Mouse (Mus musculus) liver, embryonic 11.5 days (tissue): Measurements from ENCODE around the gene Kalrn. TPM values are rescaled to one million over a fixed set of nuclear protein-coding genes. Genes with fewer than 3 reads are reported as not detected.
"Not testable (repeated sequence)": the region's sequence is repeated elsewhere in the genome, so short reads cannot be mapped to it uniquely, and the experiment has no call there.

Experiments used
- ATAC-seq: fragments of 200-750 bp; cut with Nextera tagmentation; replicated peaks from 2 replicates; pipeline ENCODE4 v1.8.0; 2017; ENCODE audit warnings: moderate number of reproducible peaks, mild to moderate bottlenecking, moderate TSS enrichment, moderate library complexity; ENCODE audit not compliant: low FRiP score
- DNase-seq: peaks from one replicate; pipeline ENCODE4 v3.0.0-alpha.2; 2017; ENCODE audit warnings: low spot score
- H3K27ac ChIP-seq: fragments of 300-500 bp; sonication (generic); 2 replicates; pipeline ENCODE4 v1.5.1; 2014; ENCODE audit warnings: mild to moderate bottlenecking, low read depth, low read length, control low read depth
- H3K27me3 ChIP-seq: fragments of 300-500 bp; sonication (generic); replicated peaks from 2 replicates; pipeline ENCODE4 v1.6.1; 2014; ENCODE audit warnings: low read length, mixed read lengths; ENCODE audit not compliant: control insufficient read depth, insufficient read depth
- H3K36me3 ChIP-seq: fragments of 300-500 bp; sonication (generic); 2 replicates; pipeline ENCODE4 v1.6.1; 2014; ENCODE audit warnings: mild to moderate bottlenecking, low read length, moderate library complexity, mixed read lengths; ENCODE audit not compliant: control insufficient read depth, insufficient read depth
- H3K4me1 ChIP-seq: fragments of 300-500 bp; sonication (generic); replicated peaks from 2 replicates; pipeline ENCODE4 v1.6.1; 2014; ENCODE audit warnings: low read length, mixed read lengths; ENCODE audit not compliant: control insufficient read depth, insufficient read depth
- H3K4me2 ChIP-seq: fragments of 300-500 bp; sonication (generic); 2 replicates; pipeline ENCODE4 v1.6.1; 2014; ENCODE audit warnings: mild to moderate bottlenecking, control low read depth, moderate library complexity
- H3K4me3 ChIP-seq: fragments of 300-500 bp; sonication (generic); 2 replicates; pipeline ENCODE4 v1.5.1; 2014; ENCODE audit warnings: low read depth, low read length, control low read depth
- H3K9ac ChIP-seq: fragments of 300-500 bp; sonication (generic); 2 replicates; pipeline ENCODE4 v1.6.1; 2014; ENCODE audit warnings: low read depth, low read length, control low read depth
- H3K9me3 ChIP-seq: fragments of 300-500 bp; sonication (generic); 2 replicates; pipeline ENCODE4 v1.6.1; 2016; ENCODE audit warnings: low read length, inconsistent platforms, mixed read lengths; ENCODE audit not compliant: control insufficient read depth
- WGBS: fragments of 180-500 bp; shearing (Covaris S2); extraction: QIAGEN DNeasy Blood & Tissue Kit; methylation state at CpG from one replicate; pipeline ENCODE4 v1.1.7; 2014; 5-methylcytosine and 5-hydroxymethylcytosine counted together
- polyA plus RNA-seq: library from polyadenylated mRNA; unstranded; fragments of >200 nt; fragmentation: Nextera tagmentation; extraction: Ambion mirVana; gene quantifications from 2 replicates; pipeline ENCODE4 v1.2.1, GENCODE M21; 2014

The Kalrn gene
- polyA plus RNA-seq, 1 experiment from 2014 or later: 25.1 TPM

- WGBS: 78% methylated on average over 5 of the region's 5 CpGs
- Histone ChIP-seq H3K27ac (peak overlapping the region; percentile 50; the same call in 1 of the 2 replicates), H3K27me3 (no peaks in the 10 kb centered on the region), H3K4me3 (no peak overlapping the region), H3K4me1 (peaks cover 40% of the 10 kb centered on the region), H3K4me2 (no peak overlapping the region; the same call in 1 of the 2 replicates), H3K36me3 (no peaks in the 10 kb centered on the region), H3K9ac (no peak overlapping the region), H3K9me3 (no peaks in the 10 kb centered on the region)
- ATAC-seq (no peak), DNase-seq (no peak)
Observed at GRCm38 (mm10) chr16:34082494-34083469, 490.6 kb downstream of the Kalrn start.

GRCm38 (mm10) chr16:34081683-34082438 is 491.5 kb downstream of the Kalrn start:
- no peak overlapping the region for H3K4me2 ChIP-seq
- no peaks in the 10 kb centered on the region for H3K36me3 ChIP-seq
- no peaks in the 10 kb centered on the region for H3K9me3 ChIP-seq
- H3K9ac ChIP-seq: no peak overlapping the region
- H3K27ac ChIP-seq: peak overlapping the region; percentile 50; the same call in 1 of the 2 replicates
- H3K27me3 ChIP-seq: no peaks in the 10 kb centered on the region
- H3K4me3 ChIP-seq: no peak overlapping the region
- DNase-seq (no peak), ATAC-seq (no peak)
- 61% methylated on average over 19 of the region's 19 CpGs for WGBS
- H3K4me1 ChIP-seq: peaks cover 42% of the 10 kb centered on the region

GRCm38 (mm10) chr16:34081314-34081682 is 492.0 kb downstream of the Kalrn start:
- not testable (repeated sequence) for DNase-seq, H3K36me3 ChIP-seq, H3K9ac ChIP-seq, ATAC-seq, H3K4me3 ChIP-seq, H3K9me3 ChIP-seq, H3K4me2 ChIP-seq, H3K27me3 ChIP-seq
- H3K27ac ChIP-seq: 0 out of 2 replicates have a peak overlapping the region, but pooled peaks have one; percentile 33
- H3K4me1 ChIP-seq: peaks cover 42% of the 10 kb centered on the region

- no peaks in the 10 kb centered on the region for H3K27me3 ChIP-seq
- ATAC-seq: no peak
- H3K4me2 ChIP-seq: no peak overlapping the region
- no peak overlapping the region for H3K9ac ChIP-seq
- H3K9me3 ChIP-seq: no peaks in the 10 kb centered on the region
- WGBS: 65% methylated on average over 6 of the region's 6 CpGs
- peaks cover 42% of the 10 kb centered on the region for H3K4me1 ChIP-seq
- H3K4me3 ChIP-seq: no peak overlapping the region
- H3K27ac ChIP-seq: no peak overlapping the region
- H3K36me3 ChIP-seq: no peaks in the 10 kb centered on the region
- no peak for DNase-seq
Observed at GRCm38 (mm10) chr16:34080818-34081217, 492.5 kb downstream of the Kalrn start.

- Histone ChIP-seq H3K36me3 (no peaks in the 10 kb centered on the region), H3K27me3 (no peaks in the 10 kb centered on the region), H3K4me1 (peaks cover 42% of the 10 kb centered on the region), H3K27ac (0 out of 2 replicates have a peak overlapping the region, but pooled peaks have one; percentile 17), H3K4me2 (no peak overlapping the region), H3K9ac (no peak overlapping the region), H3K9me3 (no peaks in the 10 kb centered on the region), H3K4me3 (no peak overlapping the region)
- DNase-seq: no peak
- WGBS: 76% methylated on average over 4 of the region's 4 CpGs
- no peak for ATAC-seq
Observed at GRCm38 (mm10) chr16:34079511-34079910, 493.8 kb downstream of the Kalrn start.

- Histone ChIP-seq H3K9me3 (no peaks in the 10 kb centered on the region), H3K36me3 (no peaks in the 10 kb centered on the region), H3K27ac (no peak overlapping the region), H3K9ac (no peak overlapping the region), H3K4me3 (no peak overlapping the region), H3K4me2 (no peak overlapping the region), H3K27me3 (no peaks in the 10 kb centered on the region), H3K4me1 (peaks cover 42% of the 10 kb centered on the region)
- DNase-seq (no peak), ATAC-seq (peak; percentile 60)
- WGBS: 53% methylated on average over 2 of the region's 2 CpGs
Observed at GRCm38 (mm10) chr16:34078732-34079131, 494.6 kb downstream of the Kalrn start.

- no peaks in the 10 kb centered on the region for H3K9me3 ChIP-seq
- H3K4me2 ChIP-seq: no peak overlapping the region
- H3K4me1 ChIP-seq: peaks cover 27% of the 10 kb centered on the region
- H3K27me3 ChIP-seq: no peaks in the 10 kb centered on the region
- 70% methylated on average over 3 of the region's 3 CpGs for WGBS
- DNase-seq (no peak), ATAC-seq (no peak)
- H3K36me3 ChIP-seq: no peaks in the 10 kb centered on the region
- H3K9ac ChIP-seq: no peak overlapping the region
- no peak overlapping the region for H3K4me3 ChIP-seq
- H3K27ac ChIP-seq: no peak overlapping the region
Observed at GRCm38 (mm10) chr16:34076101-34076500, 497.2 kb downstream of the Kalrn start.

- WGBS: 89% methylated on average over 4 of the region's 4 CpGs
- H3K27me3 ChIP-seq: no peaks in the 10 kb centered on the region
- no peak overlapping the region for H3K9ac ChIP-seq
- no peak overlapping the region for H3K4me2 ChIP-seq
- ATAC-seq: no peak
- no peak for DNase-seq
- H3K36me3 ChIP-seq: no peaks in the 10 kb centered on the region
- no peak overlapping the region for H3K27ac ChIP-seq
- H3K4me3 ChIP-seq: no peak overlapping the region
- peaks cover 20% of the 10 kb centered on the region for H3K4me1 ChIP-seq
- H3K9me3 ChIP-seq: no peaks in the 10 kb centered on the region
Observed at GRCm38 (mm10) chr16:34073930-34074329, 499.4 kb downstream of the Kalrn start.
